Comparison of ENCODE assay signal across 14 mouse cellular contexts in the genomic region with DNA sequence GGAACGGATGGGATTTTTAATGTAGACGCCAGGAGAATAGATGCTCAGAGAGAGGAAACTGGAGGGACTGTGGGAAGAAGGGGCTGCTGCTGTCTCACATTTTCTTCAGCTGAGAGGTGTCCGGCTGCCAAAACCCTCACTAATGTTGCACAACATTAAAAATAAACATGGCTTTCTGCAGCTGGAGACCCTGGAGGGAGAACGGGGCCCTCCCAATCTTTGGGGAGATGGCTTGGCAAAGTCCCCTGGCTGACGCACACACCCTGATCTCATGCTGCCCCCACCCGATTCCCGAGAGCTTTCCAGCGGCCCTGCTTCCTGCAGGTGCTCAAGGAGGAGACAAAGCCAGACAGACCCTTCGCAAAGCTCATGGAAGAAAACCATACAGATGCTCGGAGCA. TPM values are rescaled to one million over a fixed set of nuclear protein-coding genes. Genes with fewer than 3 reads are reported as not detected.
A peak's percentile ranks its signal among the peaks of the same experiment; 100 is the strongest.
DNase-seq lines count a peak whose midpoint lies in the region; ATAC-seq and TF ChIP-seq lines count a peak whose summit lies in the region.
"Had no signal": no experiment of that assay in that cellular context is flagged by ENCODE, and none has a peak within 500 bp of the region (broad histone marks: within the 10 kb centered on the region; RNA-seq: fewer than 3 reads in every experiment).

No protein-coding gene starts in this region.

- no peak overlapping the region for H3K9ac ChIP-seq in limb, embryonic 14.5 days (ENCODE audit: low read depth, low read length, severe bottlenecking)
- H3K9ac ChIP-seq in stomach, postnatal 0 days (ENCODE audit: low read length) = no peak overlapping the region
- no peak overlapping the region for H3K9ac ChIP-seq in kidney, embryonic 16.5 days (replicated peaks; ENCODE audit: low read length)
- H3K9ac ChIP-seq: hindbrain, embryonic 12.5 days; limb, embryonic 13.5 days had no signal

- H3K9me3 ChIP-seq in limb, embryonic 14.5 days (ENCODE audit: control insufficient read depth, low read length) = no peaks in the 10 kb centered on the region
- no peaks in the 10 kb centered on the region for H3K9me3 ChIP-seq in stomach, postnatal 0 days (ENCODE audit: control insufficient read depth, low read length)
- no peaks in the 10 kb centered on the region for H3K9me3 ChIP-seq in kidney, embryonic 16.5 days (ENCODE audit: low read length)
- no peaks in the 10 kb centered on the region for H3K9me3 ChIP-seq in midbrain, embryonic 10.5 days (replicated peaks)

- no peak for TF ChIP-seq EP300 in stomach, postnatal 0 days (optimal IDR thresholded peaks at IDR 0.05)

- TF ChIP-seq CTCF in lung, adult 2 months (IDR thresholded peaks at IDR 0.05; ENCODE audit: insufficient read depth, low read length) = no peak
- TF ChIP-seq CTCF in stomach, postnatal 0 days (IDR thresholded peaks at IDR 0.05; ENCODE audit: low read depth) = peak; percentile 41
- no peak; the same call in 1 of the 2 replicates for TF ChIP-seq CTCF in left cerebral cortex, adult 2 months (IDR thresholded peaks at IDR 0.05)

- no peaks in the 10 kb centered on the region for H3K4me1 ChIP-seq in lung, adult 2 months (ENCODE audit: control insufficient read depth, insufficient read depth, low read length)
- peaks cover 9% of the 10 kb centered on the region; the same call in 1 of the 2 replicates for H3K4me1 ChIP-seq in limb, embryonic 14.5 days (ENCODE audit: control insufficient read depth, insufficient read depth, low read length)
- no peaks in the 10 kb centered on the region for H3K4me1 ChIP-seq in stomach, postnatal 0 days (replicated peaks; ENCODE audit: control insufficient read depth, insufficient read depth)
- no peaks in the 10 kb centered on the region for H3K4me1 ChIP-seq in kidney, embryonic 16.5 days (ENCODE audit: insufficient read depth, low read length)
- no peaks in the 10 kb centered on the region for H3K4me1 ChIP-seq in midbrain, embryonic 10.5 days
- H3K4me1 ChIP-seq: hindbrain, embryonic 12.5 days had no signal

- TF ChIP-seq POLR2A in lung, adult 2 months (IDR thresholded peaks at IDR 0.05; ENCODE audit: borderline replicate concordance, extremely low read depth, low read depth, low read length) = no peak
- TF ChIP-seq POLR2A in limb, embryonic 14.5 days (IDR thresholded peaks at IDR 0.05; ENCODE audit: borderline replicate concordance, extremely low read depth, insufficient read depth, insufficient read length) = no peak

- H3K27ac ChIP-seq in limb, embryonic 14.5 days (replicated peaks; ENCODE audit: low read depth, low read length) = no peak overlapping the region
- no peak overlapping the region for H3K27ac ChIP-seq in stomach, postnatal 0 days (replicated peaks)
- H3K27ac ChIP-seq in kidney, embryonic 16.5 days (ENCODE audit: low read length) = no peak overlapping the region
- H3K27ac ChIP-seq in midbrain, embryonic 10.5 days (replicated peaks) = no peak overlapping the region
- H3K27ac ChIP-seq in left cerebral cortex, adult 2 months = no peak overlapping the region
- H3K27ac ChIP-seq: hindbrain, embryonic 12.5 days; limb, embryonic 13.5 days had no signal

- H3K4me3 ChIP-seq in lung, adult 2 months (replicated peaks; ENCODE audit: extremely low read depth, low read depth, low read length) = no peak overlapping the region
- H3K4me3 ChIP-seq in limb, embryonic 14.5 days (replicated peaks; ENCODE audit: low read length) = no peak overlapping the region
- no peak overlapping the region for H3K4me3 ChIP-seq in stomach, postnatal 0 days (ENCODE audit: low read depth, low read length)
- no peak overlapping the region for H3K4me3 ChIP-seq in kidney, embryonic 16.5 days (ENCODE audit: low read length)
- H3K4me3 ChIP-seq in midbrain, embryonic 10.5 days = no peak overlapping the region
- H3K4me3 ChIP-seq in left cerebral cortex, adult 2 months = no peak overlapping the region
- H3K4me3 ChIP-seq: hindbrain, embryonic 12.5 days; limb, embryonic 13.5 days had no signal

- H3K27me3 ChIP-seq in limb, embryonic 14.5 days (ENCODE audit: control insufficient read depth, insufficient read depth, low read length) = no peaks in the 10 kb centered on the region
- H3K27me3 ChIP-seq in stomach, postnatal 0 days (ENCODE audit: control insufficient read depth, insufficient read depth, low read length) = no peaks in the 10 kb centered on the region
- H3K27me3 ChIP-seq in kidney, embryonic 16.5 days (ENCODE audit: insufficient read depth, low read length) = no peaks in the 10 kb centered on the region
- no peaks in the 10 kb centered on the region for H3K27me3 ChIP-seq in midbrain, embryonic 10.5 days (ENCODE audit: low read depth, poor library complexity, severe bottlenecking)
- H3K27me3 ChIP-seq: hindbrain, embryonic 12.5 days; limb, embryonic 13.5 days had no signal

- 43% methylated on average over 10 of the region's 10 CpGs for WGBS in lung, adult 2 months
- WGBS in limb, embryonic 14.5 days = 62% methylated on average over 10 of the region's 10 CpGs
- WGBS in stomach, postnatal 0 days = 31% methylated on average over 10 of the region's 10 CpGs
- 65% methylated on average over 10 of the region's 10 CpGs for WGBS in kidney, embryonic 16.5 days
- WGBS in midbrain, embryonic 10.5 days = 77% methylated on average over 10 of the region's 10 CpGs

- no peaks in the 10 kb centered on the region for H3K36me3 ChIP-seq in limb, embryonic 14.5 days (ENCODE audit: control insufficient read depth, insufficient read depth, low read length)
- H3K36me3 ChIP-seq in stomach, postnatal 0 days (ENCODE audit: control insufficient read depth, insufficient read depth, low read length) = no peaks in the 10 kb centered on the region
- H3K36me3 ChIP-seq in kidney, embryonic 16.5 days (ENCODE audit: insufficient read depth, low read length) = no peaks in the 10 kb centered on the region
- no peaks in the 10 kb centered on the region for H3K36me3 ChIP-seq in midbrain, embryonic 10.5 days
- H3K36me3 ChIP-seq: hindbrain, embryonic 12.5 days; limb, embryonic 13.5 days had no signal

- H3K4me2 ChIP-seq in limb, embryonic 14.5 days (replicated peaks; ENCODE audit: low read depth, low read length, severe bottlenecking) = no peak overlapping the region
- no peak overlapping the region for H3K4me2 ChIP-seq in stomach, postnatal 0 days (replicated peaks; ENCODE audit: low read depth)
- no peak overlapping the region for H3K4me2 ChIP-seq in kidney, embryonic 16.5 days (replicated peaks; ENCODE audit: low read depth, low read length)
- H3K4me2 ChIP-seq: hindbrain, embryonic 12.5 days; limb, embryonic 13.5 days; midbrain, embryonic 11.5 days had no signal

- DNase-seq in lung, adult 18-20 months = peak; percentile 53 to 57
- DNase-seq in lung, adult 2 months = no peak
- peak; percentile 77 for DNase-seq in gastrocnemius, postnatal 10 days
- peak; percentile 51 for DNase-seq in limb, embryonic 14.5 days (ENCODE audit: low spot score)
- DNase-seq in stomach, postnatal 0 days (ENCODE audit: low spot score) = peak; percentile 54
- no peak for DNase-seq in midbrain, embryonic 10.5 days (ENCODE audit: low spot score)
- DNase-seq in left cerebral cortex, adult 2 months (ENCODE audit: extremely low spot score in 1 of 2, low spot score in 2 of 2) = no peak
- DNase-seq: kidney, postnatal 36 days had no signal

- peak; percentile 67 for ATAC-seq in limb, embryonic 14.5 days (ENCODE audit: low FRiP score, low read depth)
- ATAC-seq in stomach, postnatal 0 days (ENCODE audit: low FRiP score, low TSS enrichment) = peak; percentile 70
- no peak for ATAC-seq in kidney, embryonic 16.5 days (ENCODE audit: low FRiP score, low TSS enrichment)
- ATAC-seq: CD4-positive, CD25-positive, alpha-beta regulatory T cell, adult 4 months; forebrain, embryonic 16.5 days had no signal

- intact Hi-C loops in left cerebral cortex, adult 2 months (cut with DNase I) = no loop called here

RNA-seq across cellular contexts. Expression of a gene that starts 10.6 kb away (rescaled TPM):
- polyA plus RNA-seq in lung, adult 2 months (2012; rRNA removed) = 271 and 341 TPM in 2 replicates
- 10 to 100 TPM; 13.7 to 15.2 TPM for total RNA-seq in gastrocnemius, postnatal 10 days (2021)
- 10.7 and 17.4 TPM in 2 replicates for polyA plus RNA-seq in limb, embryonic 14.5 days (2012; rRNA removed)
- polyA plus RNA-seq in limb, embryonic 14.5 days (2014; fragmentation: Nextera tagmentation; extraction: Ambion mirVana) = 7.5 and 7.8 TPM in 2 replicates
- 2.0 and 2.6 TPM in 2 replicates for polyA plus RNA-seq in stomach, postnatal 0 days (2015; fragmentation: Nextera tagmentation; extraction: Ambion mirVana)
- 4.4 and 6.5 TPM in 2 replicates for polyA plus RNA-seq in kidney, embryonic 16.5 days (2015; fragmentation: Nextera tagmentation; extraction: Ambion mirVana)
- polyA plus RNA-seq in midbrain, embryonic 10.5 days (2016; fragmentation: Nextera tagmentation; extraction: Ambion mirVana) = 0.58 and 1.1 TPM in 2 replicates
- total RNA-seq in left cerebral cortex, adult 2 months (2021) = 1 to 10 TPM; 2.9 to 4.7 TPM
- polyA plus RNA-seq: CD4-positive, CD25-positive, alpha-beta regulatory T cell, adult 4 months had no signal

Comparison
In these comparisons a context has a peak if more than half of its experiments do, and no peak if none do; other contexts are left out.
1. DNase-seq: peak in lung, adult 18-20 months (2 of 2), gastrocnemius, postnatal 10 days (single experiment), limb, embryonic 14.5 days (single experiment) and stomach, postnatal 0 days (single experiment); none in lung, adult 2 months (single experiment), midbrain, embryonic 10.5 days (single experiment) and left cerebral cortex, adult 2 months (0 of 2).
2. RNA of a gene that starts 10.6 kb away (polyA plus RNA-seq): 271 to 341 TPM in lung, adult 2 months; 7.5 to 17.4 TPM in limb, embryonic 14.5 days, 4.4 to 6.5 TPM in kidney, embryonic 16.5 days, 2.0 to 2.6 TPM in stomach, postnatal 0 days and 0.58 to 1.1 TPM in midbrain, embryonic 10.5 days; every median in the first group is over 10 times any median in the second.